Mouse (Mus musculus): ENCODE measurements around the gene Stxbp5.

Stxbp5 gene

GRCm38 (mm10) chr10:9859476-9859875 lies 41.4 kb downstream of the Stxbp5 start:
- no peak for DNase-seq (ENCODE audit: extremely low read depth, low read depth, low spot score)

GRCm38 (mm10) chr10:9857850-9858249 lies 43.0 kb downstream of the Stxbp5 start:
- no peak for DNase-seq (ENCODE audit: extremely low read depth, low read depth, low spot score)

GRCm38 (mm10) chr10:9856792-9857191 lies 44.1 kb downstream of the Stxbp5 start:
- no peak for DNase-seq (ENCODE audit: extremely low read depth, low read depth, low spot score)

GRCm38 (mm10) chr10:9846408-9846807 lies 54.5 kb downstream of the Stxbp5 start:
- no peak for DNase-seq (ENCODE audit: extremely low read depth, low read depth, low spot score)

- DNase-seq (ENCODE audit: extremely low read depth, low read depth, low spot score): no peak
Observed at GRCm38 (mm10) chr10:9839408-9839807, 61.5 kb downstream of the Stxbp5 start.

- no peak for DNase-seq (ENCODE audit: extremely low read depth, low read depth, low spot score)
Observed at GRCm38 (mm10) chr10:9834986-9835385, 65.9 kb downstream of the Stxbp5 start.

GRCm38 (mm10) chr10:9832937-9833336 lies 67.9 kb downstream of the Stxbp5 start:
- no peak for DNase-seq (ENCODE audit: extremely low read depth, low read depth, low spot score)

GRCm38 (mm10) chr10:9829744-9830143 lies 71.1 kb downstream of the Stxbp5 start:
- DNase-seq (ENCODE audit: extremely low read depth, low read depth, low spot score): no peak

- DNase-seq (ENCODE audit: extremely low read depth, low read depth, low spot score): no peak
Observed at GRCm38 (mm10) chr10:9821299-9821698, 79.6 kb downstream of the Stxbp5 start.

- DNase-seq (ENCODE audit: extremely low read depth, low read depth, low spot score): no peak
Observed at GRCm38 (mm10) chr10:9818574-9818973, 82.3 kb downstream of the Stxbp5 start.

GRCm38 (mm10) chr10:9813926-9814325 lies 87.0 kb downstream of the Stxbp5 start:
- no peak for DNase-seq (ENCODE audit: extremely low read depth, low read depth, low spot score)

GRCm38 (mm10) chr10:9807596-9807995 lies 93.3 kb downstream of the Stxbp5 start:
- no peak for DNase-seq (ENCODE audit: extremely low read depth, low read depth, low spot score)

- DNase-seq (ENCODE audit: extremely low read depth, low read depth, low spot score): no peak
Observed at GRCm38 (mm10) chr10:9805341-9805740, 95.5 kb downstream of the Stxbp5 start.

GRCm38 (mm10) chr10:9803126-9803525 lies 97.8 kb downstream of the Stxbp5 start:
- no peak for DNase-seq (ENCODE audit: extremely low read depth, low read depth, low spot score)

- no peak for DNase-seq (ENCODE audit: extremely low read depth, low read depth, low spot score)
Observed at GRCm38 (mm10) chr10:9801571-9801970, 99.3 kb downstream of the Stxbp5 start.

GRCm38 (mm10) chr10:9799085-9799484 lies 101.8 kb downstream of the Stxbp5 start:
- no peak for DNase-seq (ENCODE audit: extremely low read depth, low read depth, low spot score)

GRCm38 (mm10) chr10:9796429-9796828 lies 104.5 kb downstream of the Stxbp5 start:
- no peak for DNase-seq (ENCODE audit: extremely low read depth, low read depth, low spot score)

GRCm38 (mm10) chr10:9794429-9794828 lies 106.5 kb downstream of the Stxbp5 start:
- DNase-seq (ENCODE audit: extremely low read depth, low read depth, low spot score): no peak

GRCm38 (mm10) chr10:9790947-9791346 lies 109.9 kb downstream of the Stxbp5 start:
- no peak for DNase-seq (ENCODE audit: extremely low read depth, low read depth, low spot score)

GRCm38 (mm10) chr10:9786461-9786860 lies 114.4 kb downstream of the Stxbp5 start:
- no peak for DNase-seq (ENCODE audit: extremely low read depth, low read depth, low spot score)

- DNase-seq (ENCODE audit: extremely low read depth, low read depth, low spot score): no peak
Observed at GRCm38 (mm10) chr10:9785651-9786050, 115.2 kb downstream of the Stxbp5 start.

- DNase-seq (ENCODE audit: extremely low read depth, low read depth, low spot score): no peak
Observed at GRCm38 (mm10) chr10:9779864-9780263, 121.0 kb downstream of the Stxbp5 start.

- DNase-seq (ENCODE audit: extremely low read depth, low read depth, low spot score): no peak
Observed at GRCm38 (mm10) chr10:9770261-9770660, 130.6 kb downstream of the Stxbp5 start.

- DNase-seq (ENCODE audit: extremely low read depth, low read depth, low spot score): no peak
Observed at GRCm38 (mm10) chr10:9763831-9764230, 137.0 kb downstream of the Stxbp5 start.
